Mouse (Mus musculus) forebrain, embryonic 10.5 days (tissue): ENCODE data around the gene Lrrc8d. TPM values are rescaled to one million over a fixed set of nuclear protein-coding genes. Genes with fewer than 3 reads are reported as not detected.

Experiments used
- DNase-seq: peaks from one replicate; pipeline ENCODE4 v3.0.0-alpha.2; 2017; ENCODE audit warnings: low spot score; ENCODE audit errors: extremely low spot score
- H3K27ac ChIP-seq: fragments of 300-500 bp; sonication (generic); 2 replicates; pipeline ENCODE4 v1.5.1; 2016; ENCODE audit warnings: mild to moderate bottlenecking
- H3K27me3 ChIP-seq: fragments of 300-500 bp; sonication (generic); 2 replicates; pipeline ENCODE4 v1.6.1; 2016; ENCODE audit warnings: mild to moderate bottlenecking; ENCODE audit not compliant: poor library complexity, severe bottlenecking
- H3K36me3 ChIP-seq: fragments of 300-500 bp; sonication (generic); replicated peaks from 2 replicates; pipeline ENCODE4 v1.6.1; 2016; ENCODE audit warnings: mild to moderate bottlenecking, moderate library complexity
- H3K4me1 ChIP-seq: fragments of 300-500 bp; sonication (generic); 2 replicates; pipeline ENCODE4 v1.6.1; 2016
- H3K4me3 ChIP-seq: fragments of 300-500 bp; sonication (generic); 2 replicates; pipeline ENCODE4 v1.5.1; 2016; ENCODE audit warnings: mild to moderate bottlenecking, moderate library complexity
- H3K9me3 ChIP-seq: fragments of 300-500 bp; sonication (generic); 2 replicates; pipeline ENCODE4 v1.6.1; 2016; ENCODE audit warnings: mild to moderate bottlenecking, moderate library complexity
- WGBS: fragments of 180-500 bp; shearing (Covaris S2); methylation state at CpG from one replicate; pipeline ENCODE4 v1.1.7; 2016; 5-methylcytosine and 5-hydroxymethylcytosine counted together
- polyA plus RNA-seq: library from polyadenylated mRNA; unstranded; fragments of >200 nt; fragmentation: Nextera tagmentation; extraction: Ambion mirVana; gene quantifications from 2 replicates; pipeline ENCODE4 v1.2.1, GENCODE M21; 2016

The Lrrc8d gene
- polyA plus RNA-seq, 1 experiment from 2014 or later: 20.1 TPM

DNA sequence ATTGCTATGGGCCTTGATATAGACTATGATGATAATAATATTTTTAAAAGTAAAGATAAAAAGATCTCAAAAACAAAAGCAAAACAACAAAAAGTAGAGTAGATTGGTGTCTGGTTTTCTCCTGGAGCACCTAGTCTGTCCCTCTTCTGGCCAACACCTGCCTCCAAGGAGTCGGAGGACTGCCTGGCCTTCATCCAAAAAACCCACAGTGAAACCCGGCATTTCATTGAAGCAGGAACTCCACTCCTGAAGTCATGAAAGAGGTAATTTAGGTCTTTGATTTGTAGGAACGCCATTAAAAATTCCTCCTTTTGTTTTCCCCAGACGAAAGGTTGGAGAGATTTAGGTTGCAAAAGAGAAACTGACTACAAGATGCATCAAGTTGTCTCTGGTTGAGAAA is 167.7 kb downstream of the Lrrc8d start:
- 75% methylated on average over 4 of the region's 4 CpGs for WGBS
- no peaks in the 10 kb centered on the region for H3K9me3 ChIP-seq
- no peak overlapping the region for H3K27ac ChIP-seq
- peaks cover 13% of the 10 kb centered on the region; the same call in 1 of the 2 replicates for H3K4me1 ChIP-seq
- no peaks in the 10 kb centered on the region for H3K27me3 ChIP-seq
- H3K4me3 ChIP-seq: no peak overlapping the region
- no peaks in the 10 kb centered on the region for H3K36me3 ChIP-seq
- no peak for DNase-seq

DNA sequence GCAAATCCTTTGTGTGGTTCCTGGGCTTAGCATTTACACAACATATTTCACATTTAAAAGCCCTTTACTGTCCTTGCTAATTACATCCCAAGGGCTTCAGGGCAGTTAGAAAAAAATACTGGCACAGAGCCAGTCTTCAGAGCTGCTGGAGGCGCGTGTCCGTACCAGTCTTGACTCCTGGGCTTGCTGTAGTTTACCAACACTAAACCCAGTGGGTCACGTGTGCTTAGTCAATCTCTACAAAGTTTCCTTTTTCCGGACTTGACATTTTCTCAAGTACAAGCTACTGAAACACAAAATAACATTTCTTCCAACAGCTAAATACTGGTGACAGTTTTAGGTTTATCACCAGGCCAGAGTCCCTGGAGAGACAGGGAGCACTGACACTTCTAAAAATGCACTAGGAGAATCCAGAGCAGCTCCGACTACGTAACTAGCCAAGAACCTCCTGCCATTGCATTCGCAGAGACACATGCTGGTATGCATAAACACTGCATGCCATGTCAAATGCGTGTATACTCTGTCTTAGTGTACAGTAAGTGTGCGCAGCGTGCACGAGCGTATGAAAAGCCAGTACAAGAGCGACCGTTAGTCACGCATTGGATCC is 168.2 kb downstream of the Lrrc8d start:
- DNase-seq: no peak
- Histone ChIP-seq H3K4me1 (peaks cover 13% of the 10 kb centered on the region; the same call in 1 of the 2 replicates), H3K27ac (no peak overlapping the region), H3K36me3 (no peaks in the 10 kb centered on the region), H3K27me3 (no peaks in the 10 kb centered on the region), H3K4me3 (no peak overlapping the region), H3K9me3 (no peaks in the 10 kb centered on the region)
- 93% methylated on average over 16 of the region's 16 CpGs for WGBS

DNA sequence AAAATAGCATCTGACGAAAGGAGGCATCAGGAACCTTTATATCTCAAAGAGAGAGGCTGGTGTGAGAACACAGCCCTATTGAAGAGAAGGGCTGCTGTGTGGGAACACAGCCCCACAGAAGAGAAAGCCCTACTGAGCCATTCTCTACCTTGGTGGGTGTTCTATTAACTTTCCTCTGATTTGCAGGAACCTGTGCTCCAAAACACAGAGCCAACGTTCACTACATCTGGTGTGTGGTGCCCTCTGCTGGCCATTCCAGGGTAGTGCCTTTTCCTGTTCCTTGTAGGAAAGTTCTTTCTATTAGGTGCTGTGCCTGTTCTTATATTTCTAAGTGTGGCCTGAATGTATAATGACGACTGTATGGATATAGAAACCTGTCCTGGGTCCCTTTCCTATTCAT is 168.8 kb downstream of the Lrrc8d start:
- 25% methylated on average over 3 of the region's 3 CpGs for WGBS
- Histone ChIP-seq H3K27ac (no peak overlapping the region), H3K4me1 (peaks cover 13% of the 10 kb centered on the region; the same call in 1 of the 2 replicates), H3K36me3 (no peaks in the 10 kb centered on the region), H3K9me3 (no peaks in the 10 kb centered on the region), H3K27me3 (no peaks in the 10 kb centered on the region), H3K4me3 (no peak overlapping the region)
- peak; percentile 86 for DNase-seq

DNA sequence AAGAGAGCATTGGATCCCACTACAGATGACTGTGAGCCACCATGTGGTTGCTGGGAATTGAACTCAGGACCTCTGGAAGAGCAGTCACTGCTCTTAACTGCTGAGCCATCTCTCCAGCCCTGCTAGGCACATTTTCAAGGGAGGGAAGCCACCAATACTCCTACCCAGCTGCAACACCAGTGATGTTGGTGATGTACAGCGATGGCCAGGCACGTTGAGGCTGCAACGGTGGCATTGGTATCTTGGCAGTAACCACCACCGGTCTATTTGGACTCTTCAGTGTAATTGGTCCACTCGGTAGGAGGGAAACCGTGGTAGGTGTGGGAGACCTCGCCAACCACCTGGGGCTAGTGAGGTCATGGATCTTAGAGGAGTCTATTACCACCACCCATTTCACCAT is 170.0 kb downstream of the Lrrc8d start:
- 89% methylated on average over 7 of the region's 7 CpGs for WGBS
- H3K4me1 ChIP-seq: peaks cover 13% of the 10 kb centered on the region; the same call in 1 of the 2 replicates
- H3K27me3 ChIP-seq: peaks cover 9% of the 10 kb centered on the region; the same call in 1 of the 2 replicates
- no peaks in the 10 kb centered on the region for H3K36me3 ChIP-seq
- DNase-seq: no peak
- H3K4me3 ChIP-seq: no peak overlapping the region
- no peak overlapping the region for H3K27ac ChIP-seq
- H3K9me3 ChIP-seq: no peaks in the 10 kb centered on the region

DNA sequence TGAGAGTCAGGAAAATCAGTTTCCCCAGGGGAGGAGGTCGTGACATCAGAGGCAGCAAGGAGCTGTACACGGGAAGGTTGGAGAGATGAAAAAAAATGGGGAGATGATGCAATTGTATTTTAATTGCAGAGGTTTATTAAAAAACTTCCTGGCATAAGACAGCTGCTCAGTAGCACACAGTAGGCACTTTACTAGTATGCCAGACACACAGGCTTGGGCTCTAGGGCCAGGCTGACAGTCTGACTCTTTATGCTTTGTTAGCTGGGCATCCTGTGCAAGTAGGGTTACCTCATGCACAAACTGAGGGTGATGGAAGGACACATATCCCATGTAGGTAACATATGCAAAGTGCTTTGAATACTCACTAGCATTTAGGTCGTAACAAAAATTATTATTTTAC is 171.4 kb downstream of the Lrrc8d start:
- Histone ChIP-seq H3K9me3 (no peaks in the 10 kb centered on the region), H3K36me3 (no peaks in the 10 kb centered on the region), H3K27ac (no peak overlapping the region), H3K27me3 (peaks cover 16% of the 10 kb centered on the region; the same call in 1 of the 2 replicates), H3K4me3 (no peak overlapping the region), H3K4me1 (peaks cover 22% of the 10 kb centered on the region)
- no peak for DNase-seq
- 91% methylated on average over 3 of the region's 3 CpGs for WGBS

DNA sequence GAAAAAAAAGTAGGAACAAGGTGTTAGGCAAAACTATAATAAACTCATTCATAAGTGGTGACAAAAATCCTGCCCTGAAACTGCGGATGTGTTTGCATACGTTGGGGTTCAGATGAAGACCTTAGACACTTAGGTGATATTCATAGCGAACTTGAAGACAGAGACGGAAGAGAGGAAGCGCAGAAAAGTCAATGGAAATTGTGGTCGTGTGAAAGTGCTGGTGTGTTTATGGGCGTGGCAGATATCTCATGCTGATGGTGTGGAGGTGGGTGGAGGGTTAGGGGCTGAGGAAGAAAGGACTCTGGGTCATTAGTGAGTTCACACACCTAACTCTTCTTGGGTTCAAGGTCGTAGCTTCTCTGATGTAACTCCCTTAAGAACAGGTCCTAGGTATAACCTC is 172.4 kb downstream of the Lrrc8d start:
- Histone ChIP-seq H3K9me3 (no peaks in the 10 kb centered on the region), H3K27ac (no peak overlapping the region), H3K4me1 (peaks cover 22% of the 10 kb centered on the region), H3K27me3 (peaks cover 16% of the 10 kb centered on the region; the same call in 1 of the 2 replicates), H3K36me3 (no peaks in the 10 kb centered on the region), H3K4me3 (no peak overlapping the region)
- DNase-seq: no peak
- WGBS: 85% methylated on average over 8 of the region's 8 CpGs

DNA sequence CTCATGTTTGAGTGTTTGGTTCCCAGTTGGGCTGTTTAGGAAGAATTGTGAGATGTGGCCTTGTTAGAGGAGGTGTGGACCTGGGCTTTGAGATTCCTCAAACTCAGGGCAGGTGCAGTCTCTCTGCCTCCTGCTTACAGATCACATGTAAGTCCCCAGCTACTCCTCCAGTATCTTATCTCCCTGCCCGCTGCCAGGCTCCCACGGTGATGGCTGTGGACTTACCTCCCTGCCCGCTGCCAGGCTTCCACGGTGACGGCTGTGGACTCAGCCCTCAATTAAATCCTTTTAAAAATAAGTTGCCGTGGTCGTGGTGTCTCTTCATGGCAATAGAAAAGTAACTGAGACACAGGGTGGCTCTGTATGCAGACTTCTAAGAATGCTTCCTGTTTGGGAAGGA is 173.1 kb downstream of the Lrrc8d start:
- Histone ChIP-seq H3K27me3 (peaks cover 16% of the 10 kb centered on the region; the same call in 1 of the 2 replicates), H3K4me3 (no peak overlapping the region), H3K27ac (no peak overlapping the region), H3K9me3 (no peaks in the 10 kb centered on the region), H3K4me1 (peaks cover 20% of the 10 kb centered on the region), H3K36me3 (no peaks in the 10 kb centered on the region)
- no peak for DNase-seq
- WGBS: 77% methylated on average over 7 of the region's 7 CpGs

DNA sequence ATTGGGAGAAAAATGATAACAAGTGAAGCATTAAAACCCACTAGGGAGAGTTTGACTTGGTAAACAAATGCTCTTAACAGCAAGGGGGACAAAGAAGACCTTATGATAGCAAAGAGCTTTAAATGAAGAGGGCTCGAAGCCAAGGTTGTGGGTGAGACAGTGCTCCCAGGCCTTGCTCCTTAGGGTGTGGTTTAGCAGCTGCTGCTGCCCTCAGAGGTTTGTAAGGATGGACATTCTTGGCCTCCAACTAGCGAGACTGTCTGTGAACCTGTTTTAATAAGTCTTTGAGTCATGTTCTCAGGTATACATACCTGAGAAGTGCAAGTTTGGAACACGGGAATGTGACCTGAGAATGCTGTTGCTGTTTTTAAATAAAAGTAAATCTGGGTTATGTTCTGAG is 174.0 kb downstream of the Lrrc8d start:
- Histone ChIP-seq H3K4me1 (peaks cover 22% of the 10 kb centered on the region), H3K27me3 (peaks cover 16% of the 10 kb centered on the region; the same call in 1 of the 2 replicates), H3K27ac (no peak overlapping the region), H3K9me3 (no peaks in the 10 kb centered on the region), H3K36me3 (no peaks in the 10 kb centered on the region), H3K4me3 (no peak overlapping the region)
- DNase-seq: no peak
- WGBS: 85% methylated on average over 3 of the region's 3 CpGs

DNA sequence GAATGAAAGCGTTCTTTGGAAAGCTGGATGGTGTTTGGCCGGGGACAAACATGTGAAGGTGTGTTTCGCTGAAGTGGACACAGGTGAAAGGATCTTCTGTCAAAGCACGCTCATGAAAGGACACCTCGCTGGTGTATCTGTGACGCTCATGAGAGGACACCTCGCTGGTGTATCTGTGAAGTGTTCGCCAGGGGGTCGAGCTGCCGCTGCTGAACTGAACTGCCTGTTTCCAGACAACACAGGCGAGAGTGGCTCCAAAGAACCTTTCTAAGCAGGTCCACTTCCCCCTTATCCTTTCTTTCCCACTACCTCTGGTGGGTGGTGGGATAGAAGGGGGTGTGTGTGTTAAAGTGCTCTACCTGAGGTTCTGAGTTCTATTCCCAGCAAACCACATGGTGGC is 174.7 kb downstream of the Lrrc8d start:
- WGBS: 94% methylated on average over 11 of the region's 11 CpGs
- peaks cover 30% of the 10 kb centered on the region for H3K4me1 ChIP-seq
- H3K36me3 ChIP-seq: peaks cover 4% of the 10 kb centered on the region; the same call in 1 of the 2 replicates
- no peak overlapping the region for H3K27ac ChIP-seq
- DNase-seq: no peak
- H3K9me3 ChIP-seq: no peaks in the 10 kb centered on the region
- H3K4me3 ChIP-seq: no peak overlapping the region
- H3K27me3 ChIP-seq: peaks cover 16% of the 10 kb centered on the region; the same call in 1 of the 2 replicates

DNA sequence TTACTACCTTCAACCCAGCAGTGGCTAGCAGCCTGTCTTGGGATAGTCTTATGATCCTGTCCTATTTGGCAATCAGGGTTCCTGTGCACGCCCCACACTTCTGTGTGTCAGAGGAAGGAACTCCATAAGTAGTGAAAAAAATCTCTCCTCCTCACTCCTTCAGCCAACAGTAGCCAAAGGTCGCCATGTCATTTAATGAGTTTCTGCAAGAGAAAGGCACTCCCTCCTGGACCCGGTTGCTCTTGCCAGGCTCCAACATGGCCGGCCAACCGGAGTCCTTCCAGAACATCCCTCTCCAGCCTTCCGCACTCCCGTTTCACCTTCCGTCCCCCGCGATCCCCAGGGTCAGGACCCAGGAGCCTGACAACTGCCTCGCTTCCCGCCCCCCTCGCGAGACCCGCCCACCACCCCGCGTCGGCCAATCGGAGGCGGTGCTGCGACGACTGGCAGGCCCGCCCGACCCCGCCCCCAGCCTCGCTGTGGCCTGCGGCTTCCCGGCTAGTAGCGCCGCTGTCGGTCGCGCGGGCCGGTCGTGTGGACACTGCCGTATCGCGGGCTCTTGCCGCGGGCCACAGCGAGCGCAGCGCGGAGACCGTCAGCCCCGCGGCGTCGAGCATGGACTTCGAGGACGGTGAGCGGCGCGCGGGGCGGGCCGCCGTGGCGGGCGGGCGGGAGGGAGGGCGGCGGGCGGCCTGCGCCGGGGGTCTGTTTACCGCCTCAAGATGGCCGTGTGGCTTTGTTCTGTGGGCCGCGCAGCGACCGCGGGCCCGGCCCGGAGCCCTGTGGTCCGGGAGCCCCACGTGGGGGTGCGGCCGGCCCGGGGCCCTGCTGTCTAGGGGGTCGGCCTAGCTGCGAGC is 176.5 kb downstream of the Lrrc8d start, which contains the start of gene Zfp326:
Zfp326 (plus strand) TSS at position 498 of the 857 bp plus-strand sequence.
- Histone ChIP-seq H3K27me3 (peaks cover 16% of the 10 kb centered on the region; the same call in 1 of the 2 replicates), H3K36me3 (peaks cover 21% of the 10 kb centered on the region), H3K9me3 (no peaks in the 10 kb centered on the region), H3K4me1 (peaks cover 36% of the 10 kb centered on the region), H3K4me3 (peak within 1 kb of the TSS; percentile 99), H3K27ac (peak within 1 kb of the TSS; percentile 100)
- DNase-seq: peak; percentile 94
- under 1% methylated on average over 83 of the region's 83 CpGs for WGBS

DNA sequence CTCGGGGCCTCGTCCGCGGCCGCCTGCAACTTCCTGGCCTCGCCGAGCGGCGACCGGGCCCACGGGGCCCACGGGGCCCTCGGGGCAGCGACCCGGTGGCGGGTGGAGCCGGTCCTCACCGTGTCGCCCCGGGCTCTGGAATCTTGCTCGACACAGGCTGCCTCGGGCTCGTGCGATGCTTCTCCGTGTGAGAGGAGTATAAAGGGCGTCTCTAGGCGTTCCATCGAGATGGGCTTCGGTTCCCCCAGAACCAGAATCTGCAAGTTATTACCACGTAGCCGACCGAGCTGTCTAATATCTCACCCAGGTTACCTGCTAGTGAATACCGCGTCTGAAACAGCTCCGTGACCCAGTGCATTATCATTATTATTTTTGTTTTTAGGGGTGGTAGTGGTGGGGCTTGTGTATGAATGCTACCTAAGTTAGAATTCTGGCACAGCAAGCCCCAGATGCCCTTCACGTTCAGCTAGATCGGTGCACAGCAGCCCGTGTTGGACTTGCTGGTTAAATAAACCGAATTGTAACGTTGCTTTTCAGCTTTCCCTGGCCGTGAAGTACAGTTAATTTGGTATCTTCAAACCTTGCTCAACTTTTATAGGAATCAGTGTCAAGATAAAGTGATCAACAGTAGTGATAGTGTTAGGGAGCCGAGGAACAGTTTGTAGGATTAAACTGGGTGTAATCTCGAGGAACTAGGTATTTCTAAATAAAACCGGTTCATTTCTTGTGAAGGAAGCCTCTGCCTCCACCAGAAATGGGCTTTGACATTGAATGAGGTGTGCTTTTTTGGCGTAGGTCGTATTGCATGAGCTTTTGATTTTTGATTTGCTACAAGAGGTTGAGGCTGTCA is 177.4 kb downstream of the Lrrc8d start:
- WGBS: 2% methylated on average over 46 of the region's 46 CpGs
- peaks cover 30% of the 10 kb centered on the region for H3K36me3 ChIP-seq
- no peak for DNase-seq
- peak overlapping the region; percentile 99 for H3K4me3 ChIP-seq
- H3K27me3 ChIP-seq: peaks cover 16% of the 10 kb centered on the region; the same call in 1 of the 2 replicates
- peak overlapping the region; percentile 100 for H3K27ac ChIP-seq
- H3K4me1 ChIP-seq: peaks cover 36% of the 10 kb centered on the region
- H3K9me3 ChIP-seq: no peaks in the 10 kb centered on the region
